Mouse (Mus musculus) adrenal gland, postnatal 4 days (tissue): ENCODE measurements around the gene Gp1bb. TPM values are rescaled to one million over a fixed set of nuclear protein-coding genes. Genes with fewer than 3 reads are reported as not detected.

ENCODE experiments used
- DNase-seq, 2 experiments: peaks; one replicate each; pipeline ENCODE4 v3.0.0; 2021 to 2022; ENCODE audit warnings: low spot score in 2 of 2, mixed read lengths in 2 of 2
- long read RNA-seq, 2 experiments: library from polyadenylated mRNA; stranded (forward); transcript quantifications; one replicate each; pipeline ENCODE4 v2.0.0; 2021
- total RNA-seq, 2 experiments: library from RNA; stranded (reverse); gene quantifications; 2 replicates each; pipeline ENCODE4 v1.2.3; 2021

Gene Gp1bb
- total RNA-seq: 1 to 10 TPM in 1 of 2 experiments, under 1 TPM in 1; 0.39 to 1.1 TPM
- long read RNA-seq, experiment 1, partial matches to known transcripts: 0 of 3 reads
- long read RNA-seq, experiment 1, other reads (novel, unspliced or antisense): 0 of 3 reads
- long read RNA-seq, experiment 2, partial matches to known transcripts: 0 of 2 reads
- long read RNA-seq, experiment 2, other reads (novel, unspliced or antisense): 0 of 2 reads

GRCm38 (mm10) chr16:18622019-18622418, at the start of gene Gp1bb:
Gene Gp1bb (minus strand): TSS chr16:18622403.
- DNase-seq: no peak

DNA sequence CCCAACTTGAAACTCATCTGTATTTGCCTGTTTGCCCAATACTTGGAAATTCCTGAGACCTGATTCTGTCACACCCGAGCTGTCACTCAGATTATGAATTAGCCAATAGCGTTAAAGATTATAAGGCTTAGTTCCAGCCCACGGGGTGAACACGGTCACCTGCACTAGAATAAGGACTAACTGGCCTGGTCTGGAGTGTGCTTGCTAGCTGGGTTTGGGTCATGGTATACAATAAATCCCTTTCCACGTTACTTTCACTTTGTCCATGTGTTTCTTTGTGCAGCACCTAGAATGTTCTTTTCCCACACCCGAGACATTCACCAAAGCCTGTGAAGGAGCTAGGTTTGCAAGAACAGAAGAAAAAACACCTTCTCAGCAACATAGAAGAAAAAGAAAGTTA, 47.7 kb upstream of the Gp1bb start:
- no peak for DNase-seq

- DNase-seq: no peak
These were observed 36.4 kb upstream of the Gp1bb start for GRCm38 (mm10) chr16:18658597-18658996.

- no peak for DNase-seq
These were observed 33.3 kb upstream of the Gp1bb start for GRCm38 (mm10) chr16:18655372-18656098.

DNA sequence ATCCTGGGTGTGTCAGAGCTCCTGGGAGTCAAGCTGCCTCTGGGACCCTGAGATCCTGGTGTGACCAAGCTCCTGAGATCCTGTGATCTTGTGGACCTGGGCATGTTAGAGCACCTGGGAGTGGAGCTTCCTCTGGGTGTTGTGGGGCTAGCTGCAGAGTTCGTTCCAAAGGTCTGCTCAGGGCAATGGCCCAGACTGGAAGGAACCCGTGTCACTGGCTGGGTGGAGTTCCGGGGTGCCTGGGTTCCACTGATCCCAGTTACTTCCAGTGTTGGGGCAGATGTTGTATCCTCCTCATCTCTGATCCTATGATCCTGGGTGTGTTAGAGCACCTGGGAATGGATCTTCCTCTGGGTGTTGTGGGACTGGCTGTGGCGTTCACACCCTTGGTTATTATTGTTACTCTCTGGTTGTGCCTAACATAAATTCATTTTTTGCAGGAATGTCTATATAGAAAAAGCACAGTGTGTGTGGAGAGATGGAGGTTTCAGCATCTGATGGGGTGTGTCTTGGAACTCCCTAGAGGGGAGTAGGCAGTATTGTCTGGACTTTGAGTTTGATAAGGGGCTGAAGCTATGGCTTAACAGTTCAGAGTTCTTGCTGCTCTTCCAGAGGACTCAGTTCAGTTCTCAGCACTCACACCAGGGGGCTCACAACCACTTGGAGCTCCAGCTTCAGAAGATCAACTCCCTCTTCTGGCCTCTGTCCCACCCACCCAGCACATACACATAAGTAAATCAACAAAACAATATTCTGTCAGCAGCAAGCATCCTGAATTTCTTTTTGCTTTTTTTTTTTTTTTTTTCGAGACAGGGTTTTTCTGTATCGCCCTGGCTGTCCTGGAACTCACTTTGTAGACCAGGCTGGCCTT, 31.3 kb upstream of the Gp1bb start:
- DNase-seq: no peak

- DNase-seq: no peak
These were observed 26.9 kb upstream of the Gp1bb start for GRCm38 (mm10) chr16:18649126-18649525.

DNA sequence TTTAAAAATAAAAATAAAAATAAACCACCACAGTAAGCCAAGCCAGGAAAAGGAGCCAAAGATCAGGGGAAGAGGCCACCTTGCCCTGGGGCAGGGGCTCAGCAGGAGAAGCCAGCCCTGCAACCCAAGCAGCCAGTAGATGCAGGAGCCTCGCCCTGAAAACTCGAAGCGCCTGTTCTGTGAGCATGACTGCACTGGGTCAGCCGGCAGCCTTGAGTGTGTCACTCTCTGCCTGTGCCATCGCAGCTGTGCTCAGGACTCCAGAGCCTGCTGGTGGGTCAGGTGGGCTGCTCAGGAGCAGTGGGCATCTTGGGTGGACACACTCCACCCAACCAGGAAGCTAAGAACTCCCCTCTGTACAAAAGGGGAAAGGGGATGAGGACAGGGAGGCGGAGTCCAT, 23.1 kb upstream of the Gp1bb start:
- DNase-seq: no peak

- no peak for DNase-seq
These were observed 22.3 kb upstream of the Gp1bb start for GRCm38 (mm10) chr16:18644485-18644884.

- no peak for DNase-seq
These were observed 21.3 kb upstream of the Gp1bb start for GRCm38 (mm10) chr16:18643406-18643998.

DNA sequence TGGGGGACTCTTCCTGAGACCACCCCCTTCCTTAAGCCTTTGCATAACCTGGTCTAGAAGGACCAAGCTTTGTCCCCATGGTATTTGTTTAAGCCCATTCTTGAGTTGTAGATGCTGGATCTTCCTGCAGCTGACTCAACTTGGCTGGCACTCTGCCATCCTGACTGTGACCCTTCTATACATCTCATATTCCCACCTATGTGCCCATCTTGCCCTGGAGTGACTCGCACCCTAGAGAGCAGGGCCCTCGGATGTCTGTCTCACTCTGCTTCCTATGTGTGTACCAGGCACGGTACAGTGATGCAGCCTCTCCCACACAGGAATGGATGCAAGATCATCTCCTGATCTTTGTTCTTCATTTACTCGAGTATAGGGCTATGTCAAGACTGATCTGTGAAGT, 20.7 kb upstream of the Gp1bb start:
- DNase-seq: no peak

- no peak for DNase-seq
These were observed 20.1 kb upstream of the Gp1bb start for GRCm38 (mm10) chr16:18642291-18642690.

GRCm38 (mm10) chr16:18639382-18639929, 17.3 kb upstream of the Gp1bb start:
- no peak for DNase-seq

DNA sequence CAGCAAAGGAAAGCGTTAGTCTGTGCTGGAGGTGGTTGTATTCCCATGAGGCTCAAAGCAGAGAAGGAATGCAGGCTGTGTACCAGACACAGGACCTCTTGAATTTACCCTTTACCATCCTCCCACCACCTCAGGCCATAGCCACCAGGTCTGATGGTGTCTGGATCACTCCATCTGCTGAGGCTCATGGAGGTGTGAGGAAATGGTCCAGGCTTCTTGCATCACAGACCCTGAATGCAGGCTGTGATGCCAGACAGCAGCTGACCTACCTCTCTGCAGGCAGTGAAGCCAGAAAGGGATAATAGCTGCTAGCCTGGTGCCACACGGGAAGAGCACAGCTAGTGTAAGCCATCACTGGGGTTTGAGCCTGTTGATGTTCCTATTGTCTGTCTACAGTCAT, 16.2 kb upstream of the Gp1bb start:
- no peak for DNase-seq

GRCm38 (mm10) chr16:18636804-18637203, 14.6 kb upstream of the Gp1bb start:
- DNase-seq: no peak

DNA sequence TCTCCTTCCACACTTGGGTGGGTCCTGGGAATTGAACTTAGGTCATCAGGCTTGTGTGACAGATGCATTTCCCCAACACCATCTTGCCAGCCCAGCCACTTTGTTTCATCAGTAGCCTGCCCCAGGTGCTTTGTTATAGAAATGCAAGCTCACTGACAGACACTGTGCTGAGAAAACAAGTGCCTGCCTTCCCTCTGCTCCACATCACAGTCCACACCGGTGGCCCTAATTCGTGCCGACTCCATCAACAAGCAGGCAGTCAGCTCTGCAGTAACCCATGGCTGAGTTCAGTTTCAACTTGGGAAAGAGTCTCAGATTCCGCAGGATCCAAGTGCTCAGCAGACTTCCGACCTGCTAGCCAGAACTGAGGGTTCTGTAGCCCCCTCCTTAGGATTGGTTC, 14.2 kb upstream of the Gp1bb start:
- DNase-seq: no peak

DNA sequence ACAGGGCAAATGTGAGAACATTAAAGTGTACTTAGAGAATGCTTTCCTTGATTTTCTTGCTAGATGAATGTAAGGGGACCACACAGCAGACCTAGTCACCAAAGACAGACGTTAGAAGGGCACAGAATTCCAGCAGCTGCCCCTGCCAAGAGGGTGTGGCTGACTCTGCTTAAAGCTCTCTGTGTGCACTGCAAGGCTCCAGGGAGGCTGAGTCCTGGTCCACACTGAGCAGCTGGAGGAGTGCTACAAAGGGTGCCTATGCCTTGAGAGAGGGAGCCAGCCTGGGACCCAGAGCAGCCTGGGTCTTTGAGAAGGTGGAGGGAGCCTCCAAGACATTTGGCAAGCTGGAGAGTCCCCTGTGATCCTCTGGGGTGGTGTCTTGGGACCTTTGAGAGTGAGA, 11.1 kb upstream of the Gp1bb start:
- no peak for DNase-seq

- DNase-seq: no peak
These were observed 10.6 kb upstream of the Gp1bb start for GRCm38 (mm10) chr16:18632816-18633215.

- no peak for DNase-seq
These were observed 9.9 kb upstream of the Gp1bb start for GRCm38 (mm10) chr16:18632059-18632458.

DNA sequence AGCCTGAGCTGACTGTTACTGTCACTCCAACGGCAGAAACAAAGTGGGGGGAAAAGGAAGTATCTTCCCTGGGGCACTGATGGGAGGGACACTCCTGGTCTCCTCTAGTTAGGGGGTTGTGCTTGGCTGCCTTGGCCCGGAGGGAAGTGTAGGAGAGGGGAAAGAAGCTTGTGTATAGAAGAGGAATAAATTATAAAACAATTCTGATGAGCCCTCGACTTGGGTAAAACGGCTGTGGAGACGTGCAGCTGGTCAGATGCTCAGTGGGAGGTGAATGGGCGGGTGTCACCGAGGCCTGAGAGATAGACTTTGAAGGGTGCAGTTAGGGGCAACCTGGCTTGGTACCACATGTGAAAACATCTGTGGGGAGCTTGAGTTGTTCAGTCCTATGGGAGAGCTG, 8.9 kb upstream of the Gp1bb start:
- no peak for DNase-seq

DNA sequence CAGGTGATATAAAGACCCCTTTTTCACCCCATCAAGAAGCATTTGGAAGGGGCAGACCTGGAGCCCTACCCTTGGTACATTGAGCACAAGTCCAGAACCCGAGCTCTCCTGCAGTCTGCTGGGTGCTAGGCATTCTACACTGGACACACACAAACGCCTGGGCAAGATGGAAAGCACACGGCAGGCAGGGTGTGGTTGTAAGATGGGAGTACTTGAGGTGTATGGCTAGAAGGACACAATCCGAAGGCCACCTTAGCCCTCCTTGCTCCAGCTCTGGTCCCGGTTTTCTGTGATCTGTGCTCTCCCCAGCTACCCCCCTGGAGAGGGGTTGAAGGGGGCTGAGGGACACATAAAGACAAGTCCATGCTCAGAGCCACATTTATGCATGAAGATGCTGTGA, 8.1 kb upstream of the Gp1bb start:
- no peak for DNase-seq
